Mouse (Mus musculus) cerebellum, adult 2 months (tissue): ENCODE data around the gene Rbm5. TPM values are rescaled to one million over a fixed set of nuclear protein-coding genes. Genes with fewer than 3 reads are reported as not detected.

Experiments used
- DNase-seq, 2 experiments: peaks; one replicate each; pipeline ENCODE4 v3.0.0; 2021
- H3K27ac ChIP-seq: fragments of 200-500 bp; 2 replicates; pipeline ENCODE4 v1.5.1; 2012; ENCODE audit warnings: low read length, control low read depth, inconsistent platforms; ENCODE audit not compliant: insufficient read depth
- H3K27me3 ChIP-seq: fragments of 200-500 bp; 2 replicates; pipeline ENCODE4 v1.6.1; 2012; ENCODE audit warnings: inconsistent platforms, mild to moderate bottlenecking, low read length, moderate library complexity; ENCODE audit not compliant: control insufficient read depth, insufficient read depth
- H3K4me1 ChIP-seq: fragments of 200-500 bp; 2 replicates; pipeline ENCODE4 v1.6.1; 2011; ENCODE audit warnings: low read length; ENCODE audit not compliant: control insufficient read depth, insufficient read depth
- H3K4me3 ChIP-seq: fragments of 200-500 bp; replicated peaks from 2 replicates; pipeline ENCODE3; 2011; ENCODE audit warnings: mild to moderate bottlenecking, low read depth, low read length, control low read depth; ENCODE audit not compliant: insufficient read depth
- CTCF ChIP-seq: fragments of 200-500 bp; IDR thresholded peaks from 2 replicates; pipeline ENCODE4 v1.5.1; 2011; ENCODE audit warnings: low read depth, mild to moderate bottlenecking, control low read depth, low read length, moderate library complexity, borderline replicate concordance; ENCODE audit not compliant: insufficient read depth
- POLR2A ChIP-seq: fragments of 200-500 bp; IDR thresholded peaks from 2 replicates; pipeline ENCODE4 v1.6.1; 2011; ENCODE audit warnings: low read length, control low read depth, borderline replicate concordance; ENCODE audit not compliant: insufficient read depth
- WGBS: fragments of 180-500 bp; shearing (Covaris S2); methylation state at CpG from one replicate; pipeline ENCODE4 v1.1.7; 2018; 5-methylcytosine and 5-hydroxymethylcytosine counted together
- polyA plus RNA-seq: library from polyadenylated mRNA; depleted of rRNA; stranded (reverse); fragments of >200 nt; gene quantifications from 2 replicates; pipeline ENCODE4 v1.2.3, GENCODE M21; 2012

Gene Rbm5
- polyA plus RNA-seq, 1 experiment: 126 TPM

GRCm38 (mm10) chr9:107771782-107772181 lies 986 bp upstream of the Rbm5 start:
- 76% methylated on average over 2 of the region's 2 CpGs for WGBS
- TF ChIP-seq CTCF (no peak), POLR2A (no peak)
- Histone ChIP-seq H3K27me3 (no peaks in the 10 kb centered on the region), H3K4me1 (peaks cover 4% of the 10 kb centered on the region), H3K27ac (no peak overlapping the region), H3K4me3 (no peak overlapping the region)
- DNase-seq: no peak

DNA sequence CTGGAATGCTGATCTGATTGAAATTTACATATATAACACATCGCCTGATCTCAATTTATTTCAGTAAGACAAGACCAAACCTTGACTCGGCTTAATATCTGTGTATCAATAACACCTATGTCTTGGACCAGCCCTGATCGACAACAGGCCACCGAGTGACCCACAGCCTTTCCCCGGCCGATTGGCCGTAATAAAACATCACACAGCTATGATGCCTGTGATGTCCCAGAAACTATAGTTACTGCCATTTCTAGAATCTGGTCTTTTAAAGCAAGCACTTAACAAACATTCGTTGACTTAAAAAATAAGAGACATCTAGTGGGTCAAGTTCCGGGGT lies 791 bp downstream of the Rbm5 start:
- DNase-seq: no peak
- WGBS: under 1% methylated on average over 9 of the region's 9 CpGs
- no peak for TF ChIP-seq CTCF
- no peak for TF ChIP-seq POLR2A
- H3K4me3 ChIP-seq: peak overlapping the region; percentile 74
- H3K27me3 ChIP-seq: no peaks in the 10 kb centered on the region
- peak overlapping the region; percentile 84 for H3K27ac ChIP-seq
- peaks cover 4% of the 10 kb centered on the region for H3K4me1 ChIP-seq

- H3K4me3 ChIP-seq: peak overlapping the region; percentile 74
- no peak for DNase-seq
- 4% methylated on average over 4 of the region's 4 CpGs for WGBS
- H3K4me1 ChIP-seq: peaks cover 4% of the 10 kb centered on the region
- no peaks in the 10 kb centered on the region for H3K27me3 ChIP-seq
- no peak overlapping the region for H3K27ac ChIP-seq
- TF ChIP-seq POLR2A (no peak), CTCF (no peak)
Observed at GRCm38 (mm10) chr9:107769445-107770000, 1.3 kb downstream of the Rbm5 start.

DNA sequence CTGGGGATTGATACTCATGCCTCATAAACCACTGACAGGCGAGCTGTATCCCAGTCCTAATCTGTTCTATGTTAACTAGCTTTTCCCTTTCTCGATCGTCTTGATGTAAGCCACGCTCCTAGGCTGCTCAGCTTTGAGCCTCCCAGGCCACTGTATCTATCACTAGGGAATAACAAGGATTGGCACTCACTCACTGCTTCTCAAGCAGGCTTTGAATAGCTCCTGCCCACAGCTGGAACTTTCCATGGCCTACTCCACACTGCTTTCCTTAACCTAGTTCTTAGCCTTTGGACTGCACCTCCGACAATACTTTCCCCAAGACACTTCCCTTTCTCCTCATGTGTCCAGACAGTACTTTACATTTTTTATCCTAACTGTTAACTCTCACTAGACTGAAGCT lies 1.9 kb downstream of the Rbm5 start:
- Histone ChIP-seq H3K4me1 (peaks cover 4% of the 10 kb centered on the region), H3K27ac (no peak overlapping the region), H3K4me3 (peak overlapping the region; percentile 74), H3K27me3 (no peaks in the 10 kb centered on the region)
- peak in 1 of 2 experiments; percentile 7 for DNase-seq
- WGBS: 64% methylated on average over 5 of the region's 5 CpGs
- TF ChIP-seq CTCF (no peak), POLR2A (no peak)

GRCm38 (mm10) chr9:107759593-107759992 lies 11.2 kb downstream of the Rbm5 start:
- no peaks in the 10 kb centered on the region for H3K27me3 ChIP-seq
- no peaks in the 10 kb centered on the region for H3K4me1 ChIP-seq
- no peak for DNase-seq
- no peak for TF ChIP-seq CTCF
- no peak for TF ChIP-seq POLR2A
- WGBS: 79% methylated on average over 6 of the region's 6 CpGs
- no peak overlapping the region for H3K4me3 ChIP-seq
- no peak overlapping the region for H3K27ac ChIP-seq

GRCm38 (mm10) chr9:107750378-107750777 lies 20.4 kb downstream of the Rbm5 start:
- Histone ChIP-seq H3K4me1 (no peaks in the 10 kb centered on the region), H3K27me3 (no peaks in the 10 kb centered on the region), H3K4me3 (no peak overlapping the region), H3K27ac (no peak overlapping the region)
- no peak for DNase-seq
- WGBS: 70% methylated on average over 5 of the region's 5 CpGs
- no peak for TF ChIP-seq CTCF
- TF ChIP-seq POLR2A: no peak

- no peak for DNase-seq
- 97% methylated on average over 3 of the region's 3 CpGs for WGBS
- TF ChIP-seq POLR2A (no peak), CTCF (no peak)
- H3K4me1 ChIP-seq: no peaks in the 10 kb centered on the region
- no peak overlapping the region for H3K27ac ChIP-seq
- no peaks in the 10 kb centered on the region for H3K27me3 ChIP-seq
- no peak overlapping the region for H3K4me3 ChIP-seq
Observed at GRCm38 (mm10) chr9:107748063-107748462, 22.7 kb downstream of the Rbm5 start.

DNA sequence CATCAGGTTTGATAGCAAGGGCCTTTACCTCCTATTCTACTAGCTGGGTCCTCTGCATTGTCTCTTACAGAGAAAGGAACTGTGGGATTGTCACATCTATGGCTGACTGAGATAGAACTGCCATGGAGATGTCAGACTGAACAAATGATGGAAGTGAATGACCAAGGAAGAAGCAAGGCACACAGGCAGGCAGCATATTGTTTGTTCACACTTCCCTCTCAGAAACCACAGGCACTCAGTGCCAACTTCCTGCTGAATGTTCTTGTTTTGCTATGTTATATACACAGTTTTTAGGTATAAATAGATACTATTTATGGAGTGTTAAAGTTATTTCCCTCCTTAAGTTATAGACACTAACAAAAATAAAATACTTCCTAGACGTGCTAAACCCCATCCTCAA lies 23.5 kb downstream of the Rbm5 start:
- 98% methylated on average over 1 of the region's 1 CpGs for WGBS
- H3K27ac ChIP-seq: no peak overlapping the region
- no peak for DNase-seq
- H3K4me1 ChIP-seq: no peaks in the 10 kb centered on the region
- no peak for TF ChIP-seq CTCF
- no peak for TF ChIP-seq POLR2A
- no peak overlapping the region for H3K4me3 ChIP-seq
- H3K27me3 ChIP-seq: no peaks in the 10 kb centered on the region
